Mouse (Mus musculus) intestine, postnatal 0 days (tissue): Measurements from ENCODE around the gene Ephb2. TPM values are rescaled to one million over a fixed set of nuclear protein-coding genes. Genes with fewer than 3 reads are reported as not detected.

ENCODE experiments used
- ATAC-seq: fragments of 200-750 bp; cut with Nextera tagmentation; 2 replicates; pipeline ENCODE4 v1.8.0; 2017; ENCODE audit warnings: mild to moderate bottlenecking, moderate TSS enrichment, moderate library complexity
- H3K27ac ChIP-seq: fragments of 300-500 bp; sonication (generic); 2 replicates; pipeline ENCODE4 v1.5.1; 2014; ENCODE audit warnings: mild to moderate bottlenecking, low read depth, low read length, moderate library complexity
- H3K27me3 ChIP-seq: fragments of 300-500 bp; sonication (generic); replicated peaks from 2 replicates; pipeline ENCODE4 v1.6.1; 2014; ENCODE audit warnings: low read length, mixed read lengths; ENCODE audit not compliant: control insufficient read depth, insufficient read depth
- H3K36me3 ChIP-seq: fragments of 300-500 bp; sonication (generic); 2 replicates; pipeline ENCODE4 v1.6.1; 2014; ENCODE audit warnings: mild to moderate bottlenecking, moderate library complexity; ENCODE audit not compliant: control insufficient read depth, insufficient read depth
- H3K4me1 ChIP-seq: fragments of 300-500 bp; sonication (generic); replicated peaks from 2 replicates; pipeline ENCODE4 v1.6.1; 2014; ENCODE audit warnings: antibody characterized with exemption, low read length, mixed read lengths; ENCODE audit not compliant: control insufficient read depth, insufficient read depth
- H3K4me2 ChIP-seq: fragments of 300-500 bp; sonication (generic); replicated peaks from 2 replicates; pipeline ENCODE4 v1.6.1; 2014; ENCODE audit warnings: low read depth, mild to moderate bottlenecking, moderate library complexity
- H3K4me3 ChIP-seq: fragments of 300-500 bp; sonication (generic); 2 replicates; pipeline ENCODE4 v1.5.1; 2014; ENCODE audit warnings: low read depth, low read length
- H3K9ac ChIP-seq: fragments of 300-500 bp; sonication (generic); 2 replicates; pipeline ENCODE4 v1.6.1; 2014; ENCODE audit warnings: mild to moderate bottlenecking, low read depth, low read length
- H3K9me3 ChIP-seq: fragments of 300-500 bp; sonication (generic); 2 replicates; pipeline ENCODE4 v1.6.1; 2016; ENCODE audit warnings: mixed run types; ENCODE audit not compliant: control insufficient read depth
- CTCF ChIP-seq: sonication (generic); IDR thresholded peaks from 2 replicates; pipeline ENCODE4 v1.5.1; 2016; ENCODE audit warnings: low read depth, mild to moderate bottlenecking, control low read depth, antibody characterized with exemption, moderate library complexity
- WGBS: fragments of 180-500 bp; shearing (Covaris S2); extraction: QIAGEN DNeasy Blood & Tissue Kit; methylation state at CpG from one replicate; pipeline ENCODE4 v1.1.7; 2014; 5-methylcytosine and 5-hydroxymethylcytosine counted together
- polyA plus RNA-seq: library from polyadenylated mRNA; unstranded; fragments of >200 nt; fragmentation: Nextera tagmentation; extraction: Ambion mirVana; gene quantifications from 2 replicates; pipeline ENCODE4 v1.2.1, GENCODE M21; 2015

Gene Ephb2
- polyA plus RNA-seq, 1 experiment from 2014 or later, result 5.7 TPM

DNA sequence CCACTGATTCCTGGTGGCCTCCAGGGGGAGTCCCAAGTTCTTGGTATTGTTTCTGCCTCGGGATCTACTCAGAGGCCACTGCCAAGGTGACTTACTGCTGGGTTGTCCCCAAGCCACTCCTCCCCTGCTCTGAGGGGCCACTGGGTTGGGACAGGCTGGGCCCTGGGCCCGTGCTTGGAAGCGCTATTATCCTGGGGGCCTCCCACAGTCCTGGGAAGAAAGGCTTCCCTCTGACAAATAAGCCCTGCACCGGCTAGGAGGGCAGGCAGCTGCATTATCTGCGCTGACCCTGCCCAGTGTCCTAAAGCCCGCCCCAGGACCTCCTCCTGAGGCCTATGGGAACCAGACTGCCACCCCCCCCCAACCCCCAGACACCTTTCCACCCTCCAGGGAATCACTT lies 24.2 kb downstream of the Ephb2 start:
- H3K4me3 ChIP-seq, result no peak overlapping the region
- no peaks in the 10 kb centered on the region for H3K36me3 ChIP-seq
- no peak overlapping the region for H3K9ac ChIP-seq
- no peak for ATAC-seq
- 37% methylated on average over 6 of the region's 6 CpGs for WGBS
- H3K27me3 ChIP-seq, result no peaks in the 10 kb centered on the region
- H3K27ac ChIP-seq, result no peak overlapping the region
- 0 out of 2 replicates have a peak, but pooled peaks cover 3% of the 10 kb centered on the region for H3K4me1 ChIP-seq
- H3K9me3 ChIP-seq, result no peaks in the 10 kb centered on the region
- H3K4me2 ChIP-seq, result no peak overlapping the region
- peak; percentile 33 for TF ChIP-seq CTCF

GRCm38 (mm10) chr4:136808478-136808877 lies 27.3 kb downstream of the Ephb2 start:
- Histone ChIP-seq H3K27me3 (no peaks in the 10 kb centered on the region), H3K4me2 (no peak overlapping the region), H3K36me3 (no peaks in the 10 kb centered on the region), H3K4me3 (no peak overlapping the region), H3K9me3 (no peaks in the 10 kb centered on the region), H3K27ac (no peak overlapping the region), H3K9ac (no peak overlapping the region), H3K4me1 (no peaks in the 10 kb centered on the region)
- ATAC-seq, result no peak
- no peak for TF ChIP-seq CTCF
- 35% methylated on average over 11 of the region's 11 CpGs for WGBS

GRCm38 (mm10) chr4:136807448-136808009 lies 28.3 kb downstream of the Ephb2 start:
- Histone ChIP-seq H3K27ac (no peak overlapping the region), H3K4me3 (no peak overlapping the region), H3K9ac (no peak overlapping the region), H3K9me3 (no peaks in the 10 kb centered on the region), H3K27me3 (no peaks in the 10 kb centered on the region), H3K4me1 (no peaks in the 10 kb centered on the region), H3K36me3 (no peaks in the 10 kb centered on the region), H3K4me2 (no peak overlapping the region)
- TF ChIP-seq CTCF, result no peak
- 74% methylated on average over 11 of the region's 11 CpGs for WGBS
- ATAC-seq, result no peak

DNA sequence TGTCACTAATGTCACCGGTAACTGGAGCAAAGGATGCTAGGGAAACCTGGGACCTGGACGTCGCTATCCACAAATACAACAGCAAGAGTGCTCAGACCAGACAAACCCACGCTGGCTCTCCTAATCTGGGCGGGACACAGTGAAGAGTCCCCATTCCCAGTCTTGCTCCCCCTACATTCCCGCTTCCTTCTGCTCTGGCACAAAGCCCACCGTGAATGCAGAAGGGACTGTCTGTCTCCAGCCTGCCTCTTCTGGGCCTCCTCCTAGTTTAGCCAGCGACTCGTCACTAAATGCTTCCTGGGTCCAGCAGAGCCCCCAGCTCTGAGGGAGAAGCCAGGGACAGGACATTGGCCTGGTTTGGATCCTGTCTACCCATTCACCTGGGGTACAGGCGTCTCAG lies 29.5 kb downstream of the Ephb2 start:
- no peak overlapping the region for H3K27ac ChIP-seq
- no peaks in the 10 kb centered on the region for H3K36me3 ChIP-seq
- WGBS, result 74% methylated on average over 10 of the region's 10 CpGs
- no peaks in the 10 kb centered on the region for H3K4me1 ChIP-seq
- H3K4me3 ChIP-seq, result no peak overlapping the region
- no peaks in the 10 kb centered on the region for H3K9me3 ChIP-seq
- peak; percentile 30 for TF ChIP-seq CTCF
- no peak for ATAC-seq
- H3K27me3 ChIP-seq, result no peaks in the 10 kb centered on the region
- H3K9ac ChIP-seq, result no peak overlapping the region
- H3K4me2 ChIP-seq, result no peak overlapping the region

DNA sequence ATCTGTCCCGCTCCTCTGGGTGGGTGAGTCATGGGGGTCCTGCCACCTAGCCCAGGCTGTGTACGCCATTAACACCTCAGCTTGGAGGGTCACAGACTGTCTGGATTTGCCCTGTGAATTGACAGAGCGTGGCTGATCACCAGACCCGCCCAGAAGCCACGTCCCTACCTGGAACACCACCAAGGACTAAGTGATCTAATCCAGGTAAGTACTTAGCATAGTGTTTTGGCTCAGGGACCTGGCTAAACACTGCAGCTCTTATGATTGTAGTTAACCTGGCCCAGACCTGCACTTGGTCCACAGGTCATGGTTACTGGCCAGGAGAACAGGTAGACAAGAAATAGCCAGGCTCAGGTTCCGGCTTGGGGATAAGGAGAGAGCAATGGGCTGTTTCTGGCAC lies 31.4 kb downstream of the Ephb2 start:
- no peaks in the 10 kb centered on the region for H3K36me3 ChIP-seq
- H3K9me3 ChIP-seq, result no peaks in the 10 kb centered on the region
- TF ChIP-seq CTCF, result no peak
- H3K27me3 ChIP-seq, result no peaks in the 10 kb centered on the region
- no peak overlapping the region for H3K4me2 ChIP-seq
- H3K27ac ChIP-seq, result no peak overlapping the region
- ATAC-seq, result no peak
- no peak overlapping the region for H3K4me3 ChIP-seq
- 0 out of 2 replicates have a peak, but pooled peaks cover 5% of the 10 kb centered on the region for H3K4me1 ChIP-seq
- H3K9ac ChIP-seq, result no peak overlapping the region
- WGBS, result 86% methylated on average over 6 of the region's 6 CpGs

DNA sequence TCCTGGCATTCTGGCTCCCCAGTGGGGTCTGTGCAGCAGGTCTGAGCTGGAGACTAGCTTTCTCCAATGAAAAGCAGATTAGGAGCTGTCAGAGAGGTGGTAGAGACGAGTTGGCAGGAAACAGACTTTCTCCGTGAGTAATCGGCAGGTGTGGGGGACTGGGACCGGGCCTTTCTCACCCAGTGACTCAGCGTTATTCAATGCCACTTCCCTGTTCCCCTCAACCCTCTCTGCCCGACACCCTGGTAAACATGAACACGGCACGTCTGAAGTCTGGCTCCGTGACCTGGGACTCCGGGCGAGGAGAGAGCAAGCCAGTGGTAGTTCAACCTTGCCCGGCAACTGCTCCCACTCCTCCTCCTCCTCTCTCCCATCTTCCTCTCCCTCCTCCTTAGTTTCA lies 33.3 kb downstream of the Ephb2 start:
- peak; percentile 86 for ATAC-seq

More for the DNA sequence above, 33.3 kb downstream of the Ephb2 start:
- H3K4me3 ChIP-seq, result no peak overlapping the region
- 24% methylated on average over 12 of the region's 12 CpGs for WGBS
- peak overlapping the region; percentile 78 for H3K27ac ChIP-seq
- no peak for TF ChIP-seq CTCF
- H3K27me3 ChIP-seq, result no peaks in the 10 kb centered on the region
- H3K9ac ChIP-seq, result peak overlapping the region; percentile 34; the same call in 1 of the 2 replicates
- H3K36me3 ChIP-seq, result no peaks in the 10 kb centered on the region
- H3K4me1 ChIP-seq, result 0 out of 2 replicates have a peak, but pooled peaks cover 8% of the 10 kb centered on the region
- H3K4me2 ChIP-seq, result peak overlapping the region; percentile 57
- no peaks in the 10 kb centered on the region for H3K9me3 ChIP-seq
